8 mouse cellular contexts compared by ENCODE assay signal in the genomic region with DNA sequence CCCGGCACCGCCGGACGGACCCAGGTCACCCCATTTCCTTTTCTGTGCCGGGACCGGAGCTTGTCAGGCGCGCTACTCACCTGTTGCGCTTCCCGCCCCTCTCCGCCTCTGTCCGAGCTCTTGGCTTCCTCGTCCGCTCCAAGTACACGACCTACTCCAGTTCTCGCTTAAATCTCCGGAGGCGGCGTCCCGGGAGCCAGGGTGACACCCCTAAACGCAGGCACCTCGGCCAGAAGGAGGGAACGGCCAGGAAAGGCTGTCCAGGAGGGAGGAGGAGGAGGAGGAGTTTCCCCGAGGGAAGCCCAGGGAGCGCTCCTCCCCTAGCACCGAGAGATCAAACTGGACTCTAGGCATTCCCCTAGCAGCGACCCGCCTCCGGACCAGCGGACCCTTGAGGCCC. TPM values are rescaled to one million over a fixed set of nuclear protein-coding genes. Genes with fewer than 3 reads are reported as not detected.
DNase-seq lines count a peak whose midpoint lies in the region; ATAC-seq and TF ChIP-seq lines count a peak whose summit lies in the region.

Gene Tmprss2, minus strand, starts transcription at position 257 of the 400 bp plus-strand sequence.

- peak within 1 kb of the TSS; percentile 55 for H3K9ac ChIP-seq in ES-E14 (ENCODE audit: insufficient read depth, low read depth, low read length, poor library complexity, severe bottlenecking)
- no peak within 1 kb of the TSS for H3K9ac ChIP-seq in hindbrain, embryonic 11.5 days (ENCODE audit: low read depth, low read length)
- H3K9ac ChIP-seq in limb, embryonic 12.5 days (replicated peaks): no peak within 1 kb of the TSS
- H3K9ac ChIP-seq in midbrain, embryonic 14.5 days (replicated peaks; ENCODE audit: low read length): peak within 1 kb of the TSS; percentile 17; the same call in 1 of the 2 replicates

- in situ Hi-C loops in ES-E14 (cut with MboI; ENCODE audit: low sequenced_read_pairs in 2 of 2, unreplicated experiment in 2 of 2): no loop called here

- WGBS in hindbrain, embryonic 11.5 days: under 1% methylated on average over 30 of the region's 30 CpGs
- under 1% methylated on average over 30 of the region's 30 CpGs for WGBS in limb, embryonic 12.5 days
- 2% methylated on average over 30 of the region's 30 CpGs for WGBS in midbrain, embryonic 14.5 days

- peak within 1 kb of the TSS; percentile 63 to 66 for H3K4me3 ChIP-seq in ES-E14 (ENCODE audit: insufficient read depth in 1 of 2, low read depth in 1 of 2, low read length in 2 of 2, poor library complexity in 1 of 2, severe bottlenecking in 1 of 2)
- peak within 1 kb of the TSS; percentile 30 for H3K4me3 ChIP-seq in hindbrain, embryonic 11.5 days (ENCODE audit: low read depth, low read length)
- peak within 1 kb of the TSS; percentile 33 for H3K4me3 ChIP-seq in limb, embryonic 12.5 days (replicated peaks)
- peak within 1 kb of the TSS; percentile 32 for H3K4me3 ChIP-seq in midbrain, embryonic 14.5 days (replicated peaks; ENCODE audit: low read depth, low read length)

- H3K27me3 ChIP-seq in hindbrain, embryonic 11.5 days (ENCODE audit: control insufficient read depth, insufficient read depth, low read length): peaks cover 36% of the 10 kb centered on the region
- peaks cover 60% of the 10 kb centered on the region for H3K27me3 ChIP-seq in limb, embryonic 12.5 days
- H3K27me3 ChIP-seq in midbrain, embryonic 14.5 days (ENCODE audit: control insufficient read depth, insufficient read depth, low read length): peaks cover 25% of the 10 kb centered on the region

- H3K4me1 ChIP-seq in ES-E14 (ENCODE audit: control insufficient read depth in 2 of 2, insufficient read depth in 2 of 2, low read length in 2 of 2, poor library complexity in 1 of 2): peaks cover 0 to 4% of the 10 kb centered on the region in 2 experiments; a peak in 1 of 4 replicates
- peaks cover 3% of the 10 kb centered on the region; the same call in 1 of the 2 replicates for H3K4me1 ChIP-seq in hindbrain, embryonic 11.5 days (replicated peaks; ENCODE audit: control insufficient read depth, insufficient read depth, low read length)
- peaks cover 13% of the 10 kb centered on the region for H3K4me1 ChIP-seq in limb, embryonic 12.5 days (replicated peaks)
- peaks cover 12% of the 10 kb centered on the region; the same call in 1 of the 2 replicates for H3K4me1 ChIP-seq in midbrain, embryonic 14.5 days (ENCODE audit: control insufficient read depth, insufficient read depth, low read length)

- no peak for TF ChIP-seq CTCF in brain, embryonic 14.5 days (IDR thresholded peaks at IDR 0.05; ENCODE audit: borderline replicate concordance, extremely low read depth, insufficient read depth, insufficient read length)

- no peaks in the 10 kb centered on the region for H3K36me3 ChIP-seq in ES-E14 (ENCODE audit: control insufficient read depth, insufficient read depth, low read length, poor library complexity, severe bottlenecking)
- no peaks in the 10 kb centered on the region for H3K36me3 ChIP-seq in hindbrain, embryonic 11.5 days (ENCODE audit: control insufficient read depth, insufficient read depth, low read length)
- H3K36me3 ChIP-seq in limb, embryonic 12.5 days: no peaks in the 10 kb centered on the region
- H3K36me3 ChIP-seq in midbrain, embryonic 14.5 days (ENCODE audit: control insufficient read depth, insufficient read depth, low read length): no peaks in the 10 kb centered on the region

- ATAC-seq in hindbrain, embryonic 11.5 days (ENCODE audit: low FRiP score): no peak
- no peak for ATAC-seq in limb, embryonic 12.5 days (ENCODE audit: insufficient number of reproducible peaks, insufficient read depth, low FRiP score, low TSS enrichment, low read depth)
- no peak for ATAC-seq in midbrain, embryonic 14.5 days (ENCODE audit: low FRiP score, low TSS enrichment)
- ATAC-seq in megakaryocyte progenitor cell, adult 5-6 weeks (replicated peaks; ENCODE audit: poor library complexity): no peak; the same call in 1 of the 2 replicates

- peak within 1 kb of the TSS; percentile 50 for H3K4me2 ChIP-seq in hindbrain, embryonic 11.5 days (replicated peaks; ENCODE audit: low read depth, low read length)
- peak within 1 kb of the TSS; percentile 62 for H3K4me2 ChIP-seq in limb, embryonic 12.5 days
- H3K4me2 ChIP-seq in midbrain, embryonic 14.5 days (ENCODE audit: low read length): peak within 1 kb of the TSS; percentile 60

- DNase-seq in ES-E14 (ENCODE audit: low read depth, low spot score): no peak
- peak; percentile 3 for DNase-seq in brain, embryonic 14.5 days (ENCODE audit: low read depth)
- DNase-seq in hindbrain, embryonic 11.5 days (ENCODE audit: low spot score): no peak
- DNase-seq in midbrain, embryonic 14.5 days: peak; percentile 23
- peak; percentile 79 to 86 for DNase-seq in urinary bladder, postnatal 36 days (ENCODE audit: low spot score in 2 of 2)
- no peak for DNase-seq in left cerebral cortex, adult 9 months (ENCODE audit: low spot score in 2 of 2)

- H3K9me3 ChIP-seq in ES-E14 (ENCODE audit: control insufficient read depth, insufficient read depth, low read depth, low read length): no peaks in the 10 kb centered on the region
- no peaks in the 10 kb centered on the region for H3K9me3 ChIP-seq in hindbrain, embryonic 11.5 days (ENCODE audit: control insufficient read depth, low read length)
- H3K9me3 ChIP-seq in limb, embryonic 12.5 days: no peaks in the 10 kb centered on the region
- no peaks in the 10 kb centered on the region for H3K9me3 ChIP-seq in midbrain, embryonic 14.5 days (ENCODE audit: control insufficient read depth, low read length)

- TF ChIP-seq POLR2A in brain, embryonic 14.5 days (IDR thresholded peaks at IDR 0.05; ENCODE audit: borderline replicate concordance, extremely low read depth, insufficient read depth, insufficient read length, poor library complexity, severe bottlenecking): no peak

- H3K27ac ChIP-seq in ES-E14 (ENCODE audit: insufficient read depth, low read depth, low read length, poor library complexity, severe bottlenecking): no peak within 1 kb of the TSS
- no peak within 1 kb of the TSS for H3K27ac ChIP-seq in hindbrain, embryonic 11.5 days (ENCODE audit: low read depth, low read length)
- H3K27ac ChIP-seq in limb, embryonic 12.5 days: no peak within 1 kb of the TSS
- H3K27ac ChIP-seq in midbrain, embryonic 14.5 days (replicated peaks; ENCODE audit: low read depth, low read length): no peak within 1 kb of the TSS

TF ChIP-seq in ES-E14, 5 proteins besides CTCF, POLR2A, EP300 and RAD21:
- no peak for TF ChIP-seq MAFK (IDR thresholded peaks at IDR 0.05; ENCODE audit: insufficient read depth, low read depth, low read length)
- TF ChIP-seq ZNF384 (IDR thresholded peaks at IDR 0.05; ENCODE audit: low read depth, low read length): no peak
- TF ChIP-seq HCFC1 (IDR thresholded peaks at IDR 0.05; ENCODE audit: borderline replicate concordance, insufficient read depth, low read length): no peak
- no peak for TF ChIP-seq CHD2 (IDR thresholded peaks at IDR 0.05; ENCODE audit: low read depth, low read length)
- no peak for TF ChIP-seq ZC3H11A (IDR thresholded peaks at IDR 0.05; ENCODE audit: borderline replicate concordance, low read depth, low read length)

RNA-seq across cellular contexts. Expression of gene Tmprss2, which starts in this region (rescaled TPM):
- 1.4 and 1.7 TPM in 2 replicates for total RNA-seq in ES-E14 (2012; rRNA removed)
- 0.20 and 0.64 TPM in 2 replicates for polyA plus RNA-seq in brain, embryonic 14.5 days (2012; rRNA removed)
- 0.19 and 0.39 TPM in 2 replicates for polyA plus RNA-seq in hindbrain, embryonic 11.5 days (2014; fragmentation: Nextera tagmentation; extraction: Ambion mirVana)
- polyA plus RNA-seq in limb, embryonic 12.5 days (2016; fragmentation: Nextera tagmentation; extraction: Ambion mirVana): 0.58 and 0.66 TPM in 2 replicates
- polyA plus RNA-seq in midbrain, embryonic 14.5 days (2014; fragmentation: Nextera tagmentation; extraction: Ambion mirVana): 0.18 TPM in 1 of 2 replicates, not detected in the other
- not detected in 2 replicates for total RNA-seq in megakaryocyte progenitor cell, adult 5-6 weeks (2015)
- not detected in 2 replicates for total RNA-seq in megakaryocyte progenitor cell, adult 5-6 weeks (2017)

Comparison
In these comparisons a context has a peak if more than half of its experiments do, and no peak if none do; other contexts are left out.
1. Peak in DNase-seq in brain, embryonic 14.5 days; RNA of the gene not detected or under 1 TPM.
2. Peak in DNase-seq, H3K4me3 ChIP-seq, H3K9ac ChIP-seq and H3K4me2 ChIP-seq in midbrain, embryonic 14.5 days; RNA of the gene not detected or under 1 TPM.
3. DNase-seq: peak in urinary bladder, postnatal 36 days (2 of 2); none in ES-E14 (single experiment), hindbrain, embryonic 11.5 days (single experiment) and left cerebral cortex, adult 9 months (0 of 2).
4. Peak in every context shown above with its lines, with median percentiles within 50 percentile points of each other: H3K4me3 ChIP-seq and H3K4me2 ChIP-seq.